Mouse (Mus musculus) megakaryocyte-erythroid progenitor cell, adult 5 weeks (primary cell): ENCODE results near the gene Adam20. TPM values are rescaled to one million over a fixed set of nuclear protein-coding genes. Genes with fewer than 3 reads are reported as not detected.

Experiments
- polyA plus RNA-seq: library from polyadenylated mRNA; stranded (reverse); fragments of >175 nt; gene quantifications from 2 replicates; pipeline ENCODE4 v1.2.3, GENCODE M21; 2012

Gene Adam20
- not detected in 2 replicates for polyA plus RNA-seq

DNA sequence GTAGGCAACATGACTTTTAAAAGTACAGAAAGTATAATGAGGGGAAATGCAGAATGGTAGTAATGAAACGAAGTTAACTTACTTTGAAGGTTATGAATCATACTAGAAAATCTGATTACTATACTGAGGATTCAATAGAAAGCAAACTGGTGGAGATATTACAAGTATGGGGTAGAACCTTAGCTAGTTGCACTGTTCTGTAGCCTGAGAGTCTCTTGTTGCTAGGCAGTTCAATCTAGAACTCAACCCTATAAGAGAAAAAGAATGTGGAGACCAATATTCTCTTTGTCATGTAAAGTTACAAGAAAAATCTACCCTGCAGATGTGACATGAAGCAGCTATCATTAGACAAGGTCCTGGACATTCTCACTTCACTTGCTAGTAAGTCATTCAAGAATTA lies at the start of gene Adam20:
TSS of gene Adam20 (plus strand) at position 301 of the 400 bp plus-strand sequence.

DNA sequence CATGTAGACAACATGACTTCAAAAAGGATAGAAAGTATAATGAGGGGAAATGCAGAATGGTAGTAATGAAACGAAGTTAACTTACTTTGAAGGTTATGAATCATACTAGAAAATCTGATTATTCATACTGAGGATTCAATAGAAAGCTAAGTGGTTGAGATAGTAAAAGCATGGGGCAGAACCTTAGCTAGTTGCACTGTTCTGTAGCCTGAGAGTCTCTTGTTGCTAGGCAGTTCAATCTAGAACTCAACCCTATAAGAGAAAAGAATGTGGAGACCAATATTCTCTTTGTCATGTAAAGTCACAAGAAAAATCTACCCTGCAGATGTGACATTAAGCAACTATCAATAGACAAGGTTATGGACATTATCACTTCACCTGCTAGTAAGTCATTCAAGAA lies 41.2 kb upstream of the Adam20 start, which contains the start of gene Adam25:
TSS of gene Adam25 (plus strand) at position 301 of the 400 bp plus-strand sequence.

Other genes starting within 250 kb of the Adam20 start
- not detected in 2 replicates for gene Adam24, start 118.2 kb upstream of the Adam20 start, polyA plus RNA-seq
- gene Adam25, start 41.1 kb upstream of the Adam20 start, polyA plus RNA-seq: not detected in 2 replicates
- gene Adam39, start 29.7 kb downstream of the Adam20 start, polyA plus RNA-seq: not detected in 2 replicates